Mouse (Mus musculus) heart, adult 18-20 months (tissue): Measurements from ENCODE around the gene Vmn2r53. TPM values are rescaled to one million over a fixed set of nuclear protein-coding genes. Genes with fewer than 3 reads are reported as not detected.
"Not testable (repeated sequence)": the region's sequence is repeated elsewhere in the genome, so short reads cannot be mapped to it uniquely, and the experiment has no call there.

ENCODE experiments used
- DNase-seq, 2 experiments: peaks; one replicate each; pipeline ENCODE4 v3.0.0; 2021 to 2022; ENCODE audit warnings: mixed read lengths in 1 of 2
- long read RNA-seq, 2 experiments: library from polyadenylated mRNA; stranded (forward); transcript quantifications; one replicate each; pipeline ENCODE4 v2.0.0; 2021
- total RNA-seq, 2 experiments: library from RNA; stranded (reverse); gene quantifications; 2 replicates each; pipeline ENCODE4 v1.2.3; 2021

The Vmn2r53 gene
- total RNA-seq, result not detected
- long read RNA-seq, experiment 1, result 0 reads
- long read RNA-seq, experiment 2, result 0 reads

DNA sequence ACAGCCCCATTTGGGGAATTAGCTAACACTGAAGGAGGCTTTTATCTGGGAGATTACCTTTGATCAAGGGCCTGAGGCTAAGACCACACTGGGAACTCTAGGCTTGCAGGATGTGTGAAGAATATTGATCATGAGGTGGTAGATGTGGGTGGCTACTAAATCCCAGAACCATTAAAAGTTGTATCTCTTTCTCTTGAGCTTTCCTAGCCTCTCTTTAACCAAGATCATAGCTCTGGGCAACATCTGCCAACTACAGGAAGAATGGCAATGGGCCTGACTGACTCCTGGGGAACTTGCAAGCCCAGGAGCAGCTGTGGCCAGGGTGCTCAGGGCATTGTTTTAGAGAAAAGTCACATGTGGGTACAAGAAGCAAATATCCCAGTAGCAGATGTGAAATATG is at the start of gene Vmn2r53:
TSS of gene Vmn2r53 (minus strand) at position 101 of the 400 bp plus-strand sequence.
- DNase-seq, result no peak

DNA sequence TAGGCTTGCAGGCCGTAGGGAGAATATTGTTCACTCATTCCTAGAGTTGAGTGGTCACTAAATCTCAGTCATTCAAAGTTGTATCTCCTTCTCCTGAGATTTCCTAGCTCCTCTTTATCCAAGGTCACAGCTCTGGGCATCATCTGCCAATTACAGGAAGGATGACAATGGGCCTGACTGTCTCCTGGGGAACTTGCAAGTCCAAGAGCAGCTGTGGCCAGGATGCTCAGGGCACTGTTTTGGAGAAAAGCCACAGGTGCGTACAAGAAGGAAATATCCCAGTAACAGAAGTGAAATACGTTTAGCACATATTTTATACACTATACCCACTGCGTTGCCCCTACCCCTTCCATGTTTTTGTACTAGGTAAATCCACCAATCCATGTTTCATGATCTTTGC is 31.6 kb upstream of the Vmn2r53 start, which contains the start of gene Vmn2r54:
TSS of gene Vmn2r54 (minus strand) at position 101 of the 400 bp plus-strand sequence.
- DNase-seq, result not testable (repeated sequence)

Other genes starting within 250 kb of the Vmn2r53 start
- not detected for gene Vmn1r84, start 239.5 kb downstream of the Vmn2r53 start, total RNA-seq
- 1 to 10 TPM; 1.8 to 2.3 TPM for gene Zfp551, start 186.0 kb downstream of the Vmn2r53 start, total RNA-seq
- gene Zfp606, start 130.5 kb downstream of the Vmn2r53 start, total RNA-seq, result 1 to 10 TPM; 6.9 to 7.2 TPM
- gene 2900092C05Rik, start 96.3 kb downstream of the Vmn2r53 start, total RNA-seq, result not detected
- gene Vmn2r54, start 31.5 kb upstream of the Vmn2r53 start, total RNA-seq, result not detected
- gene Vmn2r55, start 76.2 kb upstream of the Vmn2r53 start, total RNA-seq, result not detected
- gene Vmn2r56, start 126.2 kb upstream of the Vmn2r53 start, total RNA-seq, result not detected
- gene Zscan18, start 194.8 kb upstream of the Vmn2r53 start, total RNA-seq, result 1 to 10 TPM in 1 of 2 experiments, under 1 TPM in 1; 0.80 to 1.1 TPM
- 1 to 10 TPM; 4.3 to 6.1 TPM for gene Zfp329, start 210.1 kb upstream of the Vmn2r53 start, total RNA-seq
- gene Zfp110, start 226.0 kb upstream of the Vmn2r53 start, total RNA-seq, result 10 to 100 TPM; 17.0 to 18.4 TPM